Mouse (Mus musculus): Measurements from ENCODE around the gene Msmo1.

DNA sequence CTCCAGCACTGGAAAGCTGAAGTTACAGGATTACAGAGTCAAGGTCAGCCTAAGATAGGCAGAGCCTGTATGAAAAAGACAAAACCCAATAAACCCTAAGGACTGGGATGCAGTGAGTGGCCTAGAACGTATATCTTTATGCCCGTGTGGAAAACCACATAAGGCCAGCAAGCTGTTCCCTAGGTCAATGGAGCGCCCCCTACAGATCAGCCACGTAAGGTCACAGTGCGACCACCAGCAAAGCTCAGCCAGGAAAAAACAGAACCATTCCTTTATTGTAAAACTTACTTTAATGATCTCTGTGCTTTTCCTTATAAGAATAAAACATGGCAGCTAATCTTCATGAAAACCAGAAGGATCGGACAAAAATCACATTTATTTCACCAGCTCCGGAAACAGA is 15.7 kb downstream of the Msmo1 start:
- TF ChIP-seq CTCF (IDR thresholded peaks at IDR 0.05; ENCODE audit: low read depth) (no peak), EP300 (optimal IDR thresholded peaks at IDR 0.05) (no peak)

Data from stomach, postnatal 0 days (tissue).